Mouse (Mus musculus): ENCODE measurements around the gene Mtch1.

DNA sequence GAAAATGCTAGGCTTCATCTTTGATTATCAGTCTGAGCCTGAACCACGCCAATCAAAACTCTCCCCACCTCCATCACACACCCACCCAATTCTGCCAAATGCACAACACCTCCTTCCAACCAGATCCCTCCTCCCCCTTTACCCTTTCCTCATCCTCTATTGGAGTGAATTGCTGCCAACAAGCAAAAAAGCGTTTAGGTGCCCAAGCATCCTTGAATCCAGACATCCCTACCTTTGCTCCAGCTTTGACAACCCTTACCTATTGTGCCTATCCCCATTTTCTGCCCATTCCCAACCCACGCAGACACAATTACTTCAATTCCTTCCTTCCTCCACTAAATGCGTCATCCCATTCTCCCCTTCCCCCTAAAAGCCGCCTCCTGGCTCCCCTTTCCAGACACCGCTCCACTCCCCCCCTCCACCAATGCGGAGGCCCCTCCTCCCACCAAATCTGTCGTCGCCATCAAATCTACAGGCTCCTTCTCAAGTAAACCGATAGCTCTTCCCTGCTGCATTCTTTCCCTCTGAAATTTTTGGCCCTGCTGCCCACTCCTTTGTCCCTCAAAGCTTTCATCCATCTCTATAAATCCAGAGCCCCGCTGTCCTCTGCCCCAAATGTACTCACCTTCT is 1.1 kb downstream of the Mtch1 start:
- TF ChIP-seq CTCF (IDR thresholded peaks at IDR 0.05) (no peak), EP300 (IDR thresholded peaks at IDR 0.05) (no peak)
